8 mouse cellular contexts compared by ENCODE assay signal in genomic region chr14:20393205-20393913, GRCm38 (mm10). TPM values are rescaled to one million over a fixed set of nuclear protein-coding genes. Genes with fewer than 3 reads are reported as not detected.
DNase-seq lines count a peak whose midpoint lies in the region; ATAC-seq lines count a peak whose summit lies in the region.

Mrps16 (minus strand) TSS chr14:20393634.

- H3K27ac ChIP-seq in hindbrain, embryonic 14.5 days = peak within 1 kb of the TSS; percentile 86

- H3K9ac ChIP-seq in hindbrain, embryonic 14.5 days = peak within 1 kb of the TSS; percentile 85

- H3K9me3 ChIP-seq in hindbrain, embryonic 14.5 days (ENCODE audit: control insufficient read depth, low read length) = no peaks in the 10 kb centered on the region

- H3K4me1 ChIP-seq in hindbrain, embryonic 14.5 days (replicated peaks; ENCODE audit: control insufficient read depth, insufficient read depth, low read length) = peaks cover 12% of the 10 kb centered on the region; the same call in 1 of the 2 replicates

- WGBS in hindbrain, embryonic 14.5 days = under 1% methylated on average over 63 of the region's 68 CpGs

- ATAC-seq in hindbrain, embryonic 14.5 days (ENCODE audit: low FRiP score) = peak; percentile 97

- peak within 1 kb of the TSS; percentile 57 for H3K4me2 ChIP-seq in hindbrain, embryonic 14.5 days (replicated peaks)

- peak; percentile 97 for DNase-seq in R1 (ENCODE audit: low read depth, low spot score)
- peak; percentile 95 to 97 for DNase-seq in cerebellum, postnatal 25 days
- peak; percentile 74 to 87 for DNase-seq in frontal cortex, postnatal 25 days (ENCODE audit: low spot score in 2 of 2)
- DNase-seq in hindbrain, embryonic 14.5 days (ENCODE audit: low spot score) = peak; percentile 96
- peak; percentile 93 for DNase-seq in layer of hippocampus, postnatal 36 days
- DNase-seq in lung, postnatal 36 days = peak; percentile 98
- peak; percentile 99 for DNase-seq in retina, postnatal 1 day
- DNase-seq in urinary bladder, adult 18-20 months (ENCODE audit: low spot score in 2 of 2) = peak; percentile 77 to 92

- no peaks in the 10 kb centered on the region for H3K27me3 ChIP-seq in hindbrain, embryonic 14.5 days (ENCODE audit: control insufficient read depth, insufficient read depth, low read length)

- H3K36me3 ChIP-seq in hindbrain, embryonic 14.5 days (replicated peaks; ENCODE audit: control insufficient read depth, insufficient read depth) = peaks cover 22% of the 10 kb centered on the region

- peak within 1 kb of the TSS; percentile 63 for H3K4me3 ChIP-seq in hindbrain, embryonic 14.5 days (replicated peaks; ENCODE audit: low read length)

RNA-seq across cellular contexts. Expression of gene Mrps16, which starts in this region (rescaled TPM):
- 63.6 and 69.8 TPM in 2 replicates for polyA plus RNA-seq in hindbrain, embryonic 14.5 days (2014; fragmentation: Nextera tagmentation; extraction: Ambion mirVana)
- 10 to 100 TPM; 34.0 to 37.4 TPM for total RNA-seq in layer of hippocampus, postnatal 36 days (2021)

Comparison
In these comparisons a context has a peak if more than half of its experiments do, and no peak if none do; other contexts are left out.
1. Peak in every context shown above with its lines: DNase-seq, ATAC-seq, H3K4me3 ChIP-seq and H3K27ac ChIP-seq.